Mouse (Mus musculus) spleen, postnatal 10 days (tissue): Measurements from ENCODE around the gene Yaf2.
"Not testable (repeated sequence)": the region's sequence is repeated elsewhere in the genome, so short reads cannot be mapped to it uniquely, and the experiment has no call there.

ENCODE experiments used
- DNase-seq, 2 experiments: peaks; one replicate each; pipeline ENCODE4 v3.0.0; 2021 to 2022; ENCODE audit warnings: low spot score in 2 of 2

Yaf2 gene

DNA sequence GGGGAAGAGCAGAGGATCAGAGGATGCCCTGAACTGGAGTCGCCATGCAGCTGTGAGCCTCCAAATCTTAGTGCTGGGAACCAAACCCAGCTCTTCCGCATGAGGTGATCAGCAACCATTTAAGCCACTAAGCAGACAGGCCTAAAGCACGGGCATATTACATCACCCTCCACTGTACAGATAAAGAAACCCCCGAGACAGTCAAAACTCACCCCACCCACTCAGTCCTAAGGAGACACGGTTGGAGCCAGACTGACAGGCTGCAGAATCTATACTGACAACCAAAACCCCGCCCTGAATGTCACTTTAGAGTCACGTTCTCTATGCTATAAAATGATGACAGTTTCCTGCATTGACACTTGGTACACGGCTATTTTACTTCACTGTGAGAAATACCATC, 83.6 kb downstream of the Yaf2 start:
- DNase-seq, result no peak

DNA sequence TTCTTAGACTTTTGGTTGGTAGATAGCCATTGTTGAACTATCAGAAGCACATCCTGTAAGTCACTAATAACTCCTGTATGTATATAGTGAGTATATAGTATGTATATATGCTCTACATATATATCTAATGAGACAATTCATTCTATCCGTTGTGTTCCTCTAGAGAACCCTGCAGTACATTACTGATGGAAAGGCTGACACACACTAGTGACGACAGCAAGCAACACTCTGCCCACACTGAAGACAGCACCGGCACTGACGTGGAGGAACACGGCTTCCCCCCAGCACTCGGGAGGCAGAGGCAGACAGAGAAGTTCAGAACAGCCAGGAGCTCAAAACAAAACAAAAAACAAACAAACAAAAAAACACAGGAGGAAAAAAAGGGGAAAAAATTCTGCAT, 84.3 kb downstream of the Yaf2 start:
- no peak for DNase-seq

DNA sequence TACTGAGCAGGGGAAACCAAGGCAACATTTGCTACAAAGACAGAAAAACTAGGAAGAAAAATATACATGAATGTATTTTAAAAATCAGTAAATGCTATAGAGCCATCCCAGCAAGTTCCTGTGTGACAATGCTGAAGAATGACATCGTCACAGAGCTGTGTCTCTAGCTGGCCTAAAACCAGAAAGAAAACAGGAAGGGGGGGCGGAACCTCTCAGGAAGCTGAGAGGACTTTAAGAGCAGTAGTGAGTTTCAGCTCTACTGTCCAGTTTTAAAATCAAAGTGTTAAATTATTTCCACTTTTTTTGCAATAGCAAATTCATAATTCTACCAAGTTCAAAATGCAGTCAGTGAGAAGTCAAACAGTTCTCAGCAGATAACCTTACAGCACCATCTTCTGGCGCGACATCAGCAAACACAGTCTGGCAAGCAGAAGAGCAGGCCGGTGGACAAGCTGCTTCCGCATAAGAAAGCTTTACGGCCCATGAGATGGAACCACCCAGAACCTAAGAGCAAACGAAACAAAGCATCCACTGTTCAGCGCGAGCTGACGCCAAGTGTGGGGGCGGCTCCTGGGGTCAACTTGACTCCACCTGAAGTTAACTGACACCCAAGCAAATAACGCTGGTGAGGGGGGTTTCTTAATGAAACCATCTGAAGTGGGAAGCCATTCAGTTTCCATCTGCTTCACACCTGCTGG, 85.0 kb downstream of the Yaf2 start:
- peak in 1 of 2 experiments; percentile 30 for DNase-seq

DNA sequence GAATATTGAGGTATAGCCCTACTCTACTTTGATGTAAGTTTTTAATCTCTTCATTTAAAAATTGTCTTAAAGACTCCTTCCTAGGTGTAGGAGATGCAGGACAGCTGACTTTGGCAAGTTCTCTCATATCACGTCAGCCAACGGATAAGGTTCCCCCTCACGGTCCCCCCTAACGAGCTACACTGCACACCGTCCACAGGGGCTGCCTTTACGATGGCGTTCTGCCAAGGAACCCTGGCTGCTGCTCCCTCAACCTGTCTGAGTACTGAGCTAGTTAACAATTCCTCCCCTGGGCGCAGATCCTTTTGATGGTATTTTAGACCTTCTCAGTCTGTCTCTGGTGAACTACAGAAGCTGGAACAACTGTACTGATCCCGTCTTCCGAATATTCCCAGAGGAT, 93.5 kb downstream of the Yaf2 start:
- no peak for DNase-seq

DNA sequence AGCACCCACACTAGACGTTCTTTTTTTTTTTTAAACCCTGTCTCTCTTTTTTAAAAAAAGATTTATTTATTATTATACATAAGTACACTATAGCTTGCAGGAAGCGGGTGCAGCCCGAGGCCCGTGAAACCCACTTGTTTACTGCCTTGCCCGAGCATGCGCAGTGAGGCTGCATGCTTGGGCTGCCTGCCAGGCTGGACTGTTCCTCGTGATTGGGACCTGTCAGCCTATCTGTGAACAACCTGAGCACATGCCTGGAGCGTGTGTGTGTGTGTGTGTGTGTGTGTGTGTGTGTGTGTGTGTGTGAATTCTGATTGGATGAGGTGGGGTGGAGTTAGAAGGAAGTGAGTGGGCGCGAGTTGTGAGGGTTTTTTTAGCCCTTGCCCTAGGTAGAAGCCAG, 100.3 kb downstream of the Yaf2 start:
- DNase-seq, result not testable (repeated sequence)
